Mouse (Mus musculus): ENCODE data around the gene Auh. TPM values are rescaled to one million over a fixed set of nuclear protein-coding genes. Genes with fewer than 3 reads are reported as not detected.

Auh gene
- polyA plus RNA-seq, 1 experiment from 2014 or later, result 26.8 TPM

- H3K4me3 ChIP-seq, result no peak overlapping the region
- H3K27ac ChIP-seq, result no peak overlapping the region
- H3K36me3 ChIP-seq (replicated peaks), result no peaks in the 10 kb centered on the region
- H3K9me3 ChIP-seq, result no peaks in the 10 kb centered on the region
- no peaks in the 10 kb centered on the region for H3K27me3 ChIP-seq (ENCODE audit: poor library complexity, severe bottlenecking)
- WGBS, result 91% methylated on average over 4 of the region's 4 CpGs
- H3K4me1 ChIP-seq, result peaks cover 11% of the 10 kb centered on the region
- DNase-seq (ENCODE audit: extremely low spot score, low spot score), result no peak
Observed at GRCm38 (mm10) chr13:52845618-52846017, 83.9 kb downstream of the Auh start.

- Histone ChIP-seq H3K27me3 (ENCODE audit: poor library complexity, severe bottlenecking) (no peaks in the 10 kb centered on the region), H3K27ac (no peak overlapping the region), H3K4me3 (no peak overlapping the region), H3K4me1 (peaks cover 14% of the 10 kb centered on the region), H3K9me3 (no peaks in the 10 kb centered on the region), H3K36me3 (replicated peaks) (no peaks in the 10 kb centered on the region)
- DNase-seq (ENCODE audit: extremely low spot score, low spot score), result no peak
- 94% methylated on average over 10 of the region's 10 CpGs for WGBS
Observed at GRCm38 (mm10) chr13:52843536-52844178, 85.8 kb downstream of the Auh start.

GRCm38 (mm10) chr13:52836231-52836630 lies 93.2 kb downstream of the Auh start:
- no peaks in the 10 kb centered on the region for H3K9me3 ChIP-seq
- DNase-seq (ENCODE audit: extremely low spot score, low spot score), result no peak
- WGBS, result 90% methylated on average over 8 of the region's 8 CpGs
- H3K4me1 ChIP-seq, result peaks cover 7% of the 10 kb centered on the region; the same call in 1 of the 2 replicates
- H3K27me3 ChIP-seq (ENCODE audit: poor library complexity, severe bottlenecking), result no peaks in the 10 kb centered on the region
- no peak overlapping the region for H3K4me3 ChIP-seq
- peaks cover 7% of the 10 kb centered on the region for H3K36me3 ChIP-seq (replicated peaks)
- no peak overlapping the region for H3K27ac ChIP-seq

GRCm38 (mm10) chr13:52834591-52834990 lies 94.9 kb downstream of the Auh start:
- H3K27me3 ChIP-seq (ENCODE audit: poor library complexity, severe bottlenecking), result no peaks in the 10 kb centered on the region
- H3K4me3 ChIP-seq, result no peak overlapping the region
- 92% methylated on average over 8 of the region's 8 CpGs for WGBS
- H3K27ac ChIP-seq, result no peak overlapping the region
- peaks cover 7% of the 10 kb centered on the region for H3K36me3 ChIP-seq (replicated peaks)
- DNase-seq (ENCODE audit: extremely low spot score, low spot score), result no peak
- H3K9me3 ChIP-seq, result no peaks in the 10 kb centered on the region
- peaks cover 4% of the 10 kb centered on the region; the same call in 1 of the 2 replicates for H3K4me1 ChIP-seq

GRCm38 (mm10) chr13:52833748-52834147 lies 95.7 kb downstream of the Auh start:
- Histone ChIP-seq H3K36me3 (replicated peaks) (peaks cover 7% of the 10 kb centered on the region), H3K27ac (no peak overlapping the region), H3K9me3 (no peaks in the 10 kb centered on the region), H3K4me1 (peaks cover 4% of the 10 kb centered on the region), H3K4me3 (no peak overlapping the region), H3K27me3 (ENCODE audit: poor library complexity, severe bottlenecking) (no peaks in the 10 kb centered on the region)
- WGBS, result 85% methylated on average over 2 of the region's 2 CpGs
- DNase-seq (ENCODE audit: extremely low spot score, low spot score), result no peak

GRCm38 (mm10) chr13:52833220-52833619 lies 96.3 kb downstream of the Auh start:
- peaks cover 7% of the 10 kb centered on the region for H3K4me1 ChIP-seq
- H3K36me3 ChIP-seq (replicated peaks), result peaks cover 7% of the 10 kb centered on the region
- H3K4me3 ChIP-seq, result no peak overlapping the region
- H3K27me3 ChIP-seq (ENCODE audit: poor library complexity, severe bottlenecking), result no peaks in the 10 kb centered on the region
- H3K27ac ChIP-seq, result no peak overlapping the region
- no peaks in the 10 kb centered on the region for H3K9me3 ChIP-seq
- WGBS, result 73% methylated on average over 4 of the region's 4 CpGs
- no peak for DNase-seq (ENCODE audit: extremely low spot score, low spot score)

- Histone ChIP-seq H3K4me3 (no peak overlapping the region), H3K27me3 (ENCODE audit: poor library complexity, severe bottlenecking) (no peaks in the 10 kb centered on the region), H3K36me3 (replicated peaks) (peaks cover 7% of the 10 kb centered on the region), H3K4me1 (peaks cover 8% of the 10 kb centered on the region), H3K9me3 (no peaks in the 10 kb centered on the region), H3K27ac (no peak overlapping the region)
- WGBS, result 91% methylated on average over 8 of the region's 8 CpGs
- DNase-seq (ENCODE audit: extremely low spot score, low spot score), result no peak
Observed at GRCm38 (mm10) chr13:52832481-52833170, 96.9 kb downstream of the Auh start.

- Histone ChIP-seq H3K27ac (0 out of 2 replicates have a peak overlapping the region, but pooled peaks have one; percentile 25), H3K27me3 (ENCODE audit: poor library complexity, severe bottlenecking) (no peaks in the 10 kb centered on the region), H3K36me3 (replicated peaks) (no peaks in the 10 kb centered on the region), H3K4me3 (no peak overlapping the region), H3K9me3 (no peaks in the 10 kb centered on the region), H3K4me1 (peaks cover 8% of the 10 kb centered on the region)
- no peak for DNase-seq (ENCODE audit: extremely low spot score, low spot score)
- 91% methylated on average over 13 of the region's 13 CpGs for WGBS
Observed at GRCm38 (mm10) chr13:52831037-52831757, 98.3 kb downstream of the Auh start.

GRCm38 (mm10) chr13:52828946-52829523 lies 100.4 kb downstream of the Auh start:
- Histone ChIP-seq H3K27me3 (ENCODE audit: poor library complexity, severe bottlenecking) (peaks cover 4% of the 10 kb centered on the region), H3K36me3 (replicated peaks) (no peaks in the 10 kb centered on the region), H3K9me3 (no peaks in the 10 kb centered on the region), H3K4me3 (no peak overlapping the region), H3K4me1 (peaks cover 11% of the 10 kb centered on the region), H3K27ac (no peak overlapping the region)
- DNase-seq (ENCODE audit: extremely low spot score, low spot score), result no peak
- 85% methylated on average over 12 of the region's 12 CpGs for WGBS

- peaks cover 12% of the 10 kb centered on the region for H3K27me3 ChIP-seq (ENCODE audit: poor library complexity, severe bottlenecking)
- DNase-seq (ENCODE audit: extremely low spot score, low spot score), result no peak
- H3K4me1 ChIP-seq, result peaks cover 14% of the 10 kb centered on the region
- no peak overlapping the region for H3K4me3 ChIP-seq
- no peak overlapping the region for H3K27ac ChIP-seq
- 71% methylated on average over 2 of the region's 2 CpGs for WGBS
- H3K36me3 ChIP-seq (replicated peaks), result no peaks in the 10 kb centered on the region
- no peaks in the 10 kb centered on the region for H3K9me3 ChIP-seq
Observed at GRCm38 (mm10) chr13:52828217-52828616, 101.3 kb downstream of the Auh start.

- peaks cover 29% of the 10 kb centered on the region for H3K4me1 ChIP-seq
- no peaks in the 10 kb centered on the region for H3K9me3 ChIP-seq
- H3K27ac ChIP-seq, result no peak overlapping the region
- no peak overlapping the region for H3K4me3 ChIP-seq
- DNase-seq (ENCODE audit: extremely low spot score, low spot score), result no peak
- H3K36me3 ChIP-seq (replicated peaks), result no peaks in the 10 kb centered on the region
- H3K27me3 ChIP-seq (ENCODE audit: poor library complexity, severe bottlenecking), result peaks cover 19% of the 10 kb centered on the region
Observed at GRCm38 (mm10) chr13:52826666-52827065, 102.8 kb downstream of the Auh start.

GRCm38 (mm10) chr13:52824754-52825153 lies 104.7 kb downstream of the Auh start:
- WGBS, result 74% methylated on average over 9 of the region's 9 CpGs
- Histone ChIP-seq H3K9me3 (no peaks in the 10 kb centered on the region), H3K27ac (no peak overlapping the region), H3K27me3 (ENCODE audit: poor library complexity, severe bottlenecking) (peaks cover 36% of the 10 kb centered on the region), H3K4me3 (no peak overlapping the region), H3K36me3 (replicated peaks) (no peaks in the 10 kb centered on the region), H3K4me1 (peaks cover 35% of the 10 kb centered on the region)
- DNase-seq (ENCODE audit: extremely low spot score, low spot score), result no peak

Data from forebrain, embryonic 10.5 days (tissue).